Mouse (Mus musculus) colon, adult 2 months (tissue): Measurements from ENCODE around the gene Ncf4. TPM values are rescaled to one million over a fixed set of nuclear protein-coding genes. Genes with fewer than 3 reads are reported as not detected.

Experiments used
- polyA plus RNA-seq: library from polyadenylated mRNA; depleted of rRNA; stranded (reverse); fragments of >200 nt; gene quantifications from 2 replicates; pipeline ENCODE4 v1.2.3, GENCODE M21; 2012; rRNA removed

Gene Ncf4
- 8.7 and 9.7 TPM in 2 replicates for polyA plus RNA-seq

GRCm38 (mm10) chr15:78244695-78245492 is at the start of gene Ncf4:
Gene Ncf4 (plus strand): TSS chr15:78244801.

GRCm38 (mm10) chr15:78206312-78206711 is 38.3 kb upstream of the Ncf4 start, which contains the start of gene Pvalb:
Gene Pvalb (minus strand): TSS chr15:78206400.

GRCm38 (mm10) chr15:78305341-78305933 is 60.8 kb downstream of the Ncf4 start, which contains the start of gene Csf2rb2:
Gene Csf2rb2 (minus strand): TSS chr15:78305721.

Other genes with a start within 250 kb of the Ncf4 start
- 0.02 TPM in 1 of 2 replicates, not detected in the other for gene Cacng2, start 124.8 kb upstream of the Ncf4 start, polyA plus RNA-seq
- gene Ift27, start 70.7 kb upstream of the Ncf4 start, polyA plus RNA-seq, result 32.4 and 42.4 TPM in 2 replicates
- not detected in 2 replicates for gene Pvalb, start 38.4 kb upstream of the Ncf4 start, polyA plus RNA-seq
- gene Csf2rb2, start 60.9 kb downstream of the Ncf4 start, polyA plus RNA-seq, result 3.2 and 3.4 TPM in 2 replicates
- 6.3 and 6.5 TPM in 2 replicates for gene Csf2rb, start 81.0 kb downstream of the Ncf4 start, polyA plus RNA-seq
- not detected in 2 replicates for gene Tex33, start 151.1 kb downstream of the Ncf4 start, polyA plus RNA-seq
- 317 and 398 TPM in 2 replicates for gene Tst, start 161.1 kb downstream of the Ncf4 start, polyA plus RNA-seq
- 522 and 598 TPM in 2 replicates for gene Mpst, start 161.6 kb downstream of the Ncf4 start, polyA plus RNA-seq
- 203 and 318 TPM in 2 replicates for gene Kctd17, start 183.8 kb downstream of the Ncf4 start, polyA plus RNA-seq
- 0.12 and 0.14 TPM in 2 replicates for gene Tmprss6, start 223.8 kb downstream of the Ncf4 start, polyA plus RNA-seq